ENCODE assay signal across 9 mouse cellular contexts in the genomic region with DNA sequence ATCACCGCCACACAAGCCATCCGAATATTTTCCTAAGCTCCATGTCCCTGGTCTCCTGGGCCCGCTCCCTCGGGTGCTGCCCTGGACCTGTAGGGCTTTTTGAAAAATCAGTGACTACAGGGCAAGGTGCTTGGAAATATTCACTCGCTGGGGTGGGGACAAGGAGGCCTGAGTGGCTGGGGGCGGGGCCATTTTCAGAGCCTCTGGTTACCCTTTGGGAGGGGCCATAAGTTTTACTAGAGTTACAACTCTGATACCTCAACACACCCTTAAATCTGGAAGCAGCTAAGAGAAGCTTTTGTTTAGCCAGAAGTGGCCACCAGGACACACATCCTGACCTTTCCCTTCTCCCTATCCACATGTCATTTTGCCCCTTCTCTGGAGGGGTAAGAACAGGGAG. TPM values are rescaled to one million over a fixed set of nuclear protein-coding genes. Genes with fewer than 3 reads are reported as not detected.
DNase-seq lines count a peak whose midpoint lies in the region; ATAC-seq and TF ChIP-seq lines count a peak whose summit lies in the region.
"Had no signal": no experiment of that assay in that cellular context is flagged by ENCODE, and none has a peak within 500 bp of the region (broad histone marks: within the 10 kb centered on the region; RNA-seq: fewer than 3 reads in every experiment).

No protein-coding gene starts in this region.

- H3K4me1 ChIP-seq in cerebellum, adult 2 months (ENCODE audit: control insufficient read depth, insufficient read depth, low read length) = peaks cover 14% of the 10 kb centered on the region
- H3K4me1 ChIP-seq in E14TG2a.4 (replicated peaks; ENCODE audit: low read depth, low read length) = peaks cover 90% of the 10 kb centered on the region
- H3K4me1 ChIP-seq in hindbrain, embryonic 13.5 days (replicated peaks) = peaks cover 80% of the 10 kb centered on the region
- H3K4me1 ChIP-seq in lung, embryonic 14.5 days (ENCODE audit: insufficient read depth) = peaks cover 26% of the 10 kb centered on the region

- WGBS in cerebellum, adult 2 months = 42% methylated on average over 6 of the region's 6 CpGs
- 71% methylated on average over 6 of the region's 6 CpGs for WGBS in hindbrain, embryonic 13.5 days
- 60% methylated on average over 6 of the region's 6 CpGs for WGBS in lung, embryonic 14.5 days

- no peak overlapping the region; the same call in 1 of the 2 replicates for H3K27ac ChIP-seq in cerebellum, adult 2 months (ENCODE audit: insufficient read depth, low read length)
- H3K27ac ChIP-seq in hindbrain, embryonic 13.5 days = peak overlapping the region; percentile 79; the same call in 1 of the 2 replicates
- peak overlapping the region; percentile 69; the same call in 1 of the 2 replicates for H3K27ac ChIP-seq in lung, embryonic 14.5 days (ENCODE audit: low read depth)

- H3K9ac ChIP-seq in hindbrain, embryonic 13.5 days = peak overlapping the region; percentile 100
- H3K9ac ChIP-seq in lung, embryonic 14.5 days = peak overlapping the region; percentile 99; the same call in 1 of the 2 replicates

- ATAC-seq in hindbrain, embryonic 13.5 days (ENCODE audit: low FRiP score) = no peak
- ATAC-seq in lung, embryonic 14.5 days (ENCODE audit: insufficient read depth) = no peak

- no peak for DNase-seq in cerebellum, adult 2 months
- no peak for DNase-seq in cerebellum, adult 11-12 months
- no peak for DNase-seq in lung, embryonic 14.5 days
- no peak for DNase-seq in retina, postnatal 1 day
- DNase-seq in thymus, postnatal 25 days = no peak
- no peak for DNase-seq in adrenal gland, postnatal 14 days

- H3K27me3 ChIP-seq in cerebellum, adult 2 months (ENCODE audit: control insufficient read depth, insufficient read depth, low read length) = no peaks in the 10 kb centered on the region
- H3K27me3 ChIP-seq in E14TG2a.4 (ENCODE audit: insufficient read depth, low read length) = no peaks in the 10 kb centered on the region
- no peaks in the 10 kb centered on the region for H3K27me3 ChIP-seq in hindbrain, embryonic 13.5 days
- no peaks in the 10 kb centered on the region for H3K27me3 ChIP-seq in lung, embryonic 14.5 days (ENCODE audit: insufficient read depth, low read length)

- peak overlapping the region; percentile 98 for H3K4me2 ChIP-seq in hindbrain, embryonic 13.5 days
- H3K4me2 ChIP-seq in lung, embryonic 14.5 days = peak overlapping the region; percentile 86

- no peak for TF ChIP-seq CTCF in cerebellum, adult 2 months (IDR thresholded peaks at IDR 0.05; ENCODE audit: borderline replicate concordance, insufficient read depth, low read depth, low read length)
- no peak for TF ChIP-seq CTCF in E14TG2a.4 (conservative IDR thresholded peaks at IDR 0.05; ENCODE audit: low read length)
- TF ChIP-seq CTCF in lung, embryonic 14.5 days (IDR thresholded peaks at IDR 0.05; ENCODE audit: low read depth) = no peak

- H3K4me3 ChIP-seq in cerebellum, adult 2 months (replicated peaks; ENCODE audit: insufficient read depth, low read depth, low read length) = peak overlapping the region; percentile 63
- H3K4me3 ChIP-seq in E14TG2a.4 (replicated peaks; ENCODE audit: low read length) = peak overlapping the region; percentile 92
- peak overlapping the region; percentile 95 for H3K4me3 ChIP-seq in hindbrain, embryonic 13.5 days
- peak overlapping the region; percentile 90 for H3K4me3 ChIP-seq in lung, embryonic 14.5 days (ENCODE audit: low read depth, low read length)

- TF ChIP-seq POLR2A in cerebellum, adult 2 months (IDR thresholded peaks at IDR 0.05; ENCODE audit: borderline replicate concordance, insufficient read depth, low read length) = no peak

- H3K9me3 ChIP-seq in E14TG2a.4 (ENCODE audit: low read length) = no peaks in the 10 kb centered on the region
- H3K9me3 ChIP-seq in hindbrain, embryonic 13.5 days = no peaks in the 10 kb centered on the region
- no peaks in the 10 kb centered on the region for H3K9me3 ChIP-seq in lung, embryonic 14.5 days (ENCODE audit: low read depth, low read length)

- peaks cover 69% of the 10 kb centered on the region for H3K36me3 ChIP-seq in E14TG2a.4 (ENCODE audit: insufficient read depth, low read length)
- peaks cover 57% of the 10 kb centered on the region for H3K36me3 ChIP-seq in hindbrain, embryonic 13.5 days
- peaks cover 60% of the 10 kb centered on the region for H3K36me3 ChIP-seq in lung, embryonic 14.5 days (ENCODE audit: insufficient read depth)

RNA-seq across cellular contexts. Expression of a gene that starts 5.0 kb away (rescaled TPM):
- 1.2 and 1.3 TPM in 2 replicates for polyA plus RNA-seq in cerebellum, adult 2 months (2012; rRNA removed)
- polyA plus RNA-seq in hindbrain, embryonic 13.5 days (2015; fragmentation: Nextera tagmentation; extraction: Ambion mirVana) = 38.9 and 40.0 TPM in 2 replicates
- polyA plus RNA-seq in lung, embryonic 14.5 days (2014; fragmentation: Nextera tagmentation; extraction: Ambion mirVana) = 25.0 and 25.4 TPM in 2 replicates
- total RNA-seq in adrenal gland, postnatal 14 days (2021) = 4.2 and 4.4 TPM in 2 replicates

RNA-seq across cellular contexts. Expression of a gene that starts 11.0 kb away (rescaled TPM):
- polyA plus RNA-seq in cerebellum, adult 2 months (2012; rRNA removed) = 0.46 and 1.4 TPM in 2 replicates
- not detected in 2 replicates for polyA plus RNA-seq in hindbrain, embryonic 13.5 days (2015; fragmentation: Nextera tagmentation; extraction: Ambion mirVana)
- polyA plus RNA-seq in lung, embryonic 14.5 days (2014; fragmentation: Nextera tagmentation; extraction: Ambion mirVana) = 21.3 and 22.1 TPM in 2 replicates
- not detected in 2 replicates for total RNA-seq in adrenal gland, postnatal 14 days (2021)
- total RNA-seq: gastrocnemius, adult 18-20 months had no signal

RNA-seq across cellular contexts. Expression of a gene that starts 15.7 kb away (rescaled TPM):
- polyA plus RNA-seq in cerebellum, adult 2 months (2012; rRNA removed) = 143 and 159 TPM in 2 replicates
- 179 and 182 TPM in 2 replicates for polyA plus RNA-seq in hindbrain, embryonic 13.5 days (2015; fragmentation: Nextera tagmentation; extraction: Ambion mirVana)
- polyA plus RNA-seq in lung, embryonic 14.5 days (2014; fragmentation: Nextera tagmentation; extraction: Ambion mirVana) = 77.6 and 93.9 TPM in 2 replicates
- 133 and 138 TPM in 2 replicates for total RNA-seq in adrenal gland, postnatal 14 days (2021)

RNA-seq across cellular contexts. Expression of a gene that starts 16.4 kb away (rescaled TPM):
- 86.4 and 87.3 TPM in 2 replicates for polyA plus RNA-seq in cerebellum, adult 2 months (2012; rRNA removed)
- polyA plus RNA-seq in hindbrain, embryonic 13.5 days (2015; fragmentation: Nextera tagmentation; extraction: Ambion mirVana) = 36.7 and 38.3 TPM in 2 replicates
- 64.9 and 68.5 TPM in 2 replicates for polyA plus RNA-seq in lung, embryonic 14.5 days (2014; fragmentation: Nextera tagmentation; extraction: Ambion mirVana)
- total RNA-seq in adrenal gland, postnatal 14 days (2021) = 70.3 and 75.3 TPM in 2 replicates

RNA-seq across cellular contexts. Expression of a gene that starts 27.4 kb away (rescaled TPM):
- polyA plus RNA-seq in cerebellum, adult 2 months (2012; rRNA removed) = 51.4 and 57.1 TPM in 2 replicates
- 31.9 and 35.0 TPM in 2 replicates for polyA plus RNA-seq in hindbrain, embryonic 13.5 days (2015; fragmentation: Nextera tagmentation; extraction: Ambion mirVana)
- 70.0 TPM in 2 replicates for polyA plus RNA-seq in lung, embryonic 14.5 days (2014; fragmentation: Nextera tagmentation; extraction: Ambion mirVana)
- total RNA-seq in adrenal gland, postnatal 14 days (2021) = 97.6 and 99.3 TPM in 2 replicates

Comparison
In these comparisons a context has a peak if more than half of its experiments do, and no peak if none do; other contexts are left out.
1. RNA of a gene that starts 5.0 kb away (polyA plus RNA-seq): 38.9 to 40.0 TPM in hindbrain, embryonic 13.5 days and 25.0 to 25.4 TPM in lung, embryonic 14.5 days; 1.2 to 1.3 TPM in cerebellum, adult 2 months; every median in the first group is over 10 times any median in the second.
2. Peak in every context shown above with its lines, with median percentiles within 50 percentile points of each other: H3K4me3 ChIP-seq.